Mouse (Mus musculus): ENCODE measurements around the gene Tfap2e.
A peak's percentile ranks its signal among the peaks of the same experiment; 100 is the strongest.

Tfap2e gene

GRCm38 (mm10) chr4:126736001-126736414 lies at the start of gene Tfap2e:
Gene Tfap2e (minus strand): TSS chr4:126736240.
- ATAC-seq (ENCODE audit: insufficient number of reproducible peaks, low FRiP score, low TSS enrichment), result no peak

- ATAC-seq (ENCODE audit: insufficient number of reproducible peaks, low FRiP score, low TSS enrichment), result no peak; the same call in 1 of the 2 replicates
Measured at GRCm38 (mm10) chr4:126782996-126783395, 47.0 kb upstream of the Tfap2e start.

- ATAC-seq (ENCODE audit: insufficient number of reproducible peaks, low FRiP score, low TSS enrichment), result no peak
Measured at GRCm38 (mm10) chr4:126782512-126782911, 46.5 kb upstream of the Tfap2e start.

- no peak for ATAC-seq (ENCODE audit: insufficient number of reproducible peaks, low FRiP score, low TSS enrichment)
Measured at GRCm38 (mm10) chr4:126781871-126782270, 45.8 kb upstream of the Tfap2e start.

GRCm38 (mm10) chr4:126779826-126780775 lies 44.1 kb upstream of the Tfap2e start:
- ATAC-seq (ENCODE audit: insufficient number of reproducible peaks, low FRiP score, low TSS enrichment), result no peak

GRCm38 (mm10) chr4:126779148-126779581 lies 43.1 kb upstream of the Tfap2e start:
- no peak for ATAC-seq (ENCODE audit: insufficient number of reproducible peaks, low FRiP score, low TSS enrichment)

GRCm38 (mm10) chr4:126775182-126775581 lies 39.1 kb upstream of the Tfap2e start:
- ATAC-seq (ENCODE audit: insufficient number of reproducible peaks, low FRiP score, low TSS enrichment), result no peak

- no peak for ATAC-seq (ENCODE audit: insufficient number of reproducible peaks, low FRiP score, low TSS enrichment)
Measured at GRCm38 (mm10) chr4:126773871-126774270, 37.8 kb upstream of the Tfap2e start.

GRCm38 (mm10) chr4:126770831-126771230 lies 34.8 kb upstream of the Tfap2e start:
- ATAC-seq (ENCODE audit: insufficient number of reproducible peaks, low FRiP score, low TSS enrichment), result no peak

GRCm38 (mm10) chr4:126769800-126770563 lies 33.9 kb upstream of the Tfap2e start:
- no peak for ATAC-seq (ENCODE audit: insufficient number of reproducible peaks, low FRiP score, low TSS enrichment)

GRCm38 (mm10) chr4:126763483-126763882 lies 27.4 kb upstream of the Tfap2e start:
- no peak for ATAC-seq (ENCODE audit: insufficient number of reproducible peaks, low FRiP score, low TSS enrichment)

- ATAC-seq (ENCODE audit: insufficient number of reproducible peaks, low FRiP score, low TSS enrichment), result no peak
Measured at GRCm38 (mm10) chr4:126762586-126763359, 26.7 kb upstream of the Tfap2e start.

GRCm38 (mm10) chr4:126759435-126759834 lies 23.4 kb upstream of the Tfap2e start:
- no peak for ATAC-seq (ENCODE audit: insufficient number of reproducible peaks, low FRiP score, low TSS enrichment)

- ATAC-seq (ENCODE audit: insufficient number of reproducible peaks, low FRiP score, low TSS enrichment), result no peak
Measured at GRCm38 (mm10) chr4:126758299-126758698, 22.3 kb upstream of the Tfap2e start.

GRCm38 (mm10) chr4:126756766-126757165 lies 20.7 kb upstream of the Tfap2e start:
- ATAC-seq (ENCODE audit: insufficient number of reproducible peaks, low FRiP score, low TSS enrichment), result no peak

GRCm38 (mm10) chr4:126754736-126755374 lies 18.8 kb upstream of the Tfap2e start:
- no peak for ATAC-seq (ENCODE audit: insufficient number of reproducible peaks, low FRiP score, low TSS enrichment)

- ATAC-seq (ENCODE audit: insufficient number of reproducible peaks, low FRiP score, low TSS enrichment), result no peak
Measured at GRCm38 (mm10) chr4:126754231-126754611, 18.2 kb upstream of the Tfap2e start.

GRCm38 (mm10) chr4:126753268-126754230 lies 17.5 kb upstream of the Tfap2e start, which contains the start of the genes Ncdn and AU040320:
Gene Ncdn (minus strand): TSS chr4:126753438.
Gene AU040320 (plus strand): TSS chr4:126753544.
- peak; percentile 74 for ATAC-seq (ENCODE audit: insufficient number of reproducible peaks, low FRiP score, low TSS enrichment)

Measured in cerebellum, adult (tissue).